Mouse (Mus musculus) testis, adult 2 months (tissue): Measurements from ENCODE around the gene Nab2.

Experiments
- CTCF ChIP-seq: fragments of 200-500 bp; IDR thresholded peaks from 2 replicates; pipeline ENCODE4 v1.5.1; 2012; ENCODE audit warnings: low read depth, mild to moderate bottlenecking, inconsistent platforms, low read length, moderate library complexity; ENCODE audit not compliant: control insufficient read depth, insufficient read depth, insufficient replicate concordance
- POLR2A ChIP-seq: fragments of 200-500 bp; IDR thresholded peaks from 2 replicates; pipeline ENCODE4 v1.6.1; 2012; ENCODE audit warnings: low read depth, mild to moderate bottlenecking, inconsistent platforms, low read length, moderate library complexity; ENCODE audit not compliant: control insufficient read depth

DNA sequence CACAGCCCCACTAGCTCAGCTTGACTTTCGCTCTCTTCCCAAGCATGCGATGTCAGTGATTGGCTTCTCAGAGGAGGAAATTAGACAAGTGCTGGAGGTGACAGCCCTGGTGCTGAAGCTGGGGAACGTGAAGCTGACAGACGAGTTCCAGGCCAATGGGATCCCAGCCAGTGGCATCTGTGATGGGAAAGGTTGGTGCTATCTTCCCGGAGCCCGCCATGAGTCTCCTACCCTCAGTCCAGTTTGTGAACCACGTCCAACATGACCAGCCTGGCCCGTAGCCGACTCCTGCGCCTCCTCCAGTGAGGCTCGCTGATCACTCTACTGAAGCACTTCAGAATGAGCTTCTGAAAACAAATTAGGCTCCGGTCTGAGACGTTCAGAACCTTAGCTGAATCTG is 42.0 kb upstream of the Nab2 start:
- TF ChIP-seq CTCF (no peak), POLR2A (no peak)
